Mouse (Mus musculus) ES-E14 (cell line): ENCODE data around the gene Hinfp.

Experiments
- HCFC1 ChIP-seq: IDR thresholded peaks from 2 replicates; pipeline ENCODE4 v1.6.1; 2012; ENCODE audit warnings: low read length, inconsistent platforms, borderline replicate concordance; ENCODE audit not compliant: insufficient read depth
- ZC3H11A ChIP-seq: IDR thresholded peaks from 2 replicates; pipeline ENCODE4 v1.6.1; 2012; ENCODE audit warnings: low read depth, mild to moderate bottlenecking, inconsistent platforms, low read length, borderline replicate concordance

DNA sequence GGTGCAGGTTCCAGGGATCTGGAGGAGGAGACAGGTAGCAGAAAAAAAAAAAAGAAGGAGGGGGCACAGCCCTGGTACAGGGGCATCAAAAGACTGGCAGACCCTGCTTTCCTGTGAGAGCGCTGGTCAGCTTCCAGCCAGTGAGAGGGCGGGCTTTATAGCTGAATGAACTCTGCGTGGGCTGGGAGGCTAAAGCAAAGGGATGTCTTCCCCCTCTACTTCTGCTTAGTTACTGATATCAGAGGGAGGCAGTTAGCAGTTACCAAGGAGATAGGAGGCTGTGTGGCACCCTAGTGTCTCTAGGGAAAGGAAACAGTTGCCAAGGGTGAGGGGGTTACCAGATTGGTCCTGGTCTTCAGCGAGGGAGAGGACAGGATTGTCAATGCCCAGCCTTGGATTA is 55.0 kb downstream of the Hinfp start:
- TF ChIP-seq ZC3H11A (no peak), HCFC1 (no peak)
